Mouse (Mus musculus) heart, embryonic 14.5 days (tissue): ENCODE measurements around the gene Pgghg. TPM values are rescaled to one million over a fixed set of nuclear protein-coding genes. Genes with fewer than 3 reads are reported as not detected.

Experiments used
- polyA plus RNA-seq: library from polyadenylated mRNA; unstranded; fragments of >200 nt; fragmentation: Nextera tagmentation; extraction: Ambion mirVana; gene quantifications from 2 replicates; pipeline ENCODE4 v1.2.1, GENCODE M21; 2014

The Pgghg gene
- polyA plus RNA-seq, 1 experiment from 2014 or later: 13.0 TPM

Other genes starting within 250 kb of the Pgghg start
- not detected in 2 replicates for gene Olfr541, start 244.1 kb upstream of the Pgghg start, polyA plus RNA-seq
- not detected in 2 replicates for gene Cyp2e1, start 177.7 kb upstream of the Pgghg start, polyA plus RNA-seq
- gene Syce1, start 153.5 kb upstream of the Pgghg start, polyA plus RNA-seq: 0.31 TPM in 1 of 2 replicates, not detected in the other
- gene Zfp941, start 119.2 kb upstream of the Pgghg start, polyA plus RNA-seq: 0.75 and 0.86 TPM in 2 replicates
- not detected in 2 replicates for gene Urah, start 106.4 kb upstream of the Pgghg start, polyA plus RNA-seq
- gene Scgb1c1, start 95.8 kb upstream of the Pgghg start, polyA plus RNA-seq: not detected in 2 replicates
- 0.12 TPM in 1 of 2 replicates, not detected in the other for gene Odf3, start 93.6 kb upstream of the Pgghg start, polyA plus RNA-seq
- gene Gm45785, start 85.1 kb upstream of the Pgghg start, polyA plus RNA-seq: not detected in 2 replicates
- gene Ric8a, start 84.4 kb upstream of the Pgghg start, polyA plus RNA-seq: 40.5 and 42.8 TPM in 2 replicates
- 35.0 and 39.5 TPM in 2 replicates for gene Bet1l, start 83.8 kb upstream of the Pgghg start, polyA plus RNA-seq
- gene Psmd13, start 59.4 kb upstream of the Pgghg start, polyA plus RNA-seq: 55.4 and 120 TPM in 2 replicates
- gene Sirt3, start 59.1 kb upstream of the Pgghg start, polyA plus RNA-seq: 48.4 and 57.2 TPM in 2 replicates
- 375 and 378 TPM in 2 replicates for gene Cox8b, start 40.9 kb upstream of the Pgghg start, polyA plus RNA-seq
- not detected in 2 replicates for gene Nlrp6, start 20.5 kb upstream of the Pgghg start, polyA plus RNA-seq
- 0.65 and 0.82 TPM in 2 replicates for gene Ifitm5, start 8.9 kb downstream of the Pgghg start, polyA plus RNA-seq
- not detected in 2 replicates for gene Gm45717, start 14.5 kb downstream of the Pgghg start, polyA plus RNA-seq
- 615 and 692 TPM in 2 replicates for gene Ifitm2, start 14.6 kb downstream of the Pgghg start, polyA plus RNA-seq
- gene Ifitm1, start 25.8 kb downstream of the Pgghg start, polyA plus RNA-seq: 7.4 and 8.3 TPM in 2 replicates
- gene Ifitm3, start 69.4 kb downstream of the Pgghg start, polyA plus RNA-seq: 89.6 and 105 TPM in 2 replicates
- 0.43 and 0.97 TPM in 2 replicates for gene Ifitm6, start 76.5 kb downstream of the Pgghg start, polyA plus RNA-seq
- gene Gm17387, start 87.7 kb downstream of the Pgghg start, polyA plus RNA-seq: not detected in 2 replicates
- gene B4galnt4, start 119.7 kb downstream of the Pgghg start, polyA plus RNA-seq: 0.27 and 0.66 TPM in 2 replicates
- 0.23 TPM in 1 of 2 replicates, not detected in the other for gene Pkp3, start 136.8 kb downstream of the Pgghg start, polyA plus RNA-seq
- 2.8 TPM in 2 replicates for gene Sigirr, start 159.2 kb downstream of the Pgghg start, polyA plus RNA-seq
- gene Ano9, start 176.4 kb downstream of the Pgghg start, polyA plus RNA-seq: 0.34 TPM in 1 of 2 replicates, not detected in the other
- gene Ptdss2, start 181.0 kb downstream of the Pgghg start, polyA plus RNA-seq: 51.8 and 65.6 TPM in 2 replicates
- 109 and 116 TPM in 2 replicates for gene Rnh1, start 231.5 kb downstream of the Pgghg start, polyA plus RNA-seq